Mouse (Mus musculus) ES-Bruce4 (cell line): Measurements from ENCODE around the gene Abca2.

Source experiments
- CTCF ChIP-seq: IDR thresholded peaks from one replicate; pipeline ENCODE4 v1.8.1; 2011; ENCODE audit warnings: low read depth, low read length
- POLR2A ChIP-seq: IDR thresholded peaks from one replicate; pipeline ENCODE4 v1.8.1; 2011; ENCODE audit warnings: low read length; ENCODE audit not compliant: insufficient read depth

DNA sequence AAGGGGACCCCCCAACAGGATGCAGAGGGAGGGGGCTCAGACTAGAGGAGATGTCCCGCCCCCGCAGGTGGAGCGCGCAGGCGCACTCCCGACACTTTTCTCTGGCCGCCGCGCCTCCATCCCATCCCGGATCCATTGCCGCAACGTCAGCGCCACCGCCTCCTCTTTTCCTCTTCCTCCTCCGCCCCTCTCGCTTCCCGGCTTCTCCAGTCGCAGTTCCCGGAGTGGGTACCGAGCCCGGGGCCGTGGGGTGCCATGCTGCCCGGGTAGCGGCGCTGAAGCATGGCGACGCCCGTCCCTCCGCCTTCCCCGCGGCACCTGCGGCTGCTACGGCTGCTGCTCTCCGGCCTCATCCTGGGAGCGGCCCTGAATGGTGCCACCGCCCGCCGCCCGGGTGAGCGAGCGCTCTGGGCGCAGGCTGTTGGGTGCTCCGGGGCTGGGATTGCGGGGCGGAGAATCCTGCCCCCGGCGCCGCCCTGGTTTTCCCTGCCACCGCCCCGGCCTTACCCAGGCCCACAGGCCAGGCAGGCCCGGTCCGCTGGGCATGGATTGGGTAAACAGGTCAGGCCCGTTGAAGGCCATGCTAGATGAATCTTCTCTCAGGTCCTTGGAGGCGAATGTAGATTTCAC is 25.4 kb upstream of the Abca2 start:
- TF ChIP-seq CTCF (no peak), POLR2A (no peak)
